Mouse (Mus musculus) liver, embryonic 14.5 days (tissue): Measurements from ENCODE around the gene Rps2. TPM values are rescaled to one million over a fixed set of nuclear protein-coding genes. Genes with fewer than 3 reads are reported as not detected.

ENCODE experiments used
- ATAC-seq: fragments of 200-750 bp; cut with Nextera tagmentation; 2 replicates; pipeline ENCODE4 v1.8.0; 2017; ENCODE audit warnings: moderate number of reproducible peaks, mild to moderate bottlenecking, moderate library complexity; ENCODE audit not compliant: insufficient read depth
- DNase-seq, 3 experiments: peaks; one replicate each; pipeline ENCODE4 v3.0.0-alpha.2; 2012 to 2013; ENCODE audit warnings: low read depth in 3 of 3, low spot score in 3 of 3
- H3K27ac ChIP-seq: fragments of 300-500 bp; sonication (generic); 2 replicates; pipeline ENCODE4 v1.5.1; 2014; ENCODE audit warnings: moderate library complexity, mild to moderate bottlenecking, control low read depth, inconsistent platforms
- H3K27me3 ChIP-seq: fragments of 300-500 bp; sonication (generic); 2 replicates; pipeline ENCODE4 v1.6.1; 2014; ENCODE audit warnings: mild to moderate bottlenecking, low read length, moderate library complexity; ENCODE audit not compliant: control insufficient read depth, insufficient read depth
- H3K36me3 ChIP-seq: fragments of 300-500 bp; sonication (generic); replicated peaks from 2 replicates; pipeline ENCODE4 v1.6.1; 2014; ENCODE audit warnings: low read depth; ENCODE audit not compliant: control insufficient read depth, insufficient read depth
- H3K4me1 ChIP-seq, 2 experiments: fragments of 200-500 bp in 1 of 2; fragments of 300-500 bp in 1 of 2; sonication (generic) in 1 of 2; replicated peaks; 2 replicates each; pipeline ENCODE4 v1.6.1; 2012 to 2014; ENCODE audit warnings: antibody characterized with exemption in 1 of 2, inconsistent platforms in 1 of 2, low read length in 1 of 2; ENCODE audit not compliant: control insufficient read depth in 2 of 2, insufficient read depth in 2 of 2
- H3K4me2 ChIP-seq: fragments of 300-500 bp; sonication (generic); 2 replicates; pipeline ENCODE4 v1.6.1; 2014; ENCODE audit warnings: low read depth, mild to moderate bottlenecking, control low read depth, moderate library complexity
- H3K4me3 ChIP-seq, 2 experiments: fragments of 200-500 bp in 1 of 2; fragments of 300-500 bp in 1 of 2; sonication (generic) in 1 of 2; 2 replicates each; pipeline ENCODE4 v1.5.1; 2012 to 2014; ENCODE audit warnings: low read depth in 2 of 2, low read length in 2 of 2, mild to moderate bottlenecking in 2 of 2, control low read depth in 1 of 2, inconsistent platforms in 1 of 2, moderate library complexity in 1 of 2; ENCODE audit not compliant: insufficient read depth in 1 of 2
- H3K9ac ChIP-seq: fragments of 300-500 bp; sonication (generic); replicated peaks from 2 replicates; pipeline ENCODE4 v1.6.1; 2014; ENCODE audit warnings: mild to moderate bottlenecking, control low read depth, moderate library complexity
- H3K9me3 ChIP-seq: fragments of 300-500 bp; sonication (generic); 2 replicates; pipeline ENCODE4 v1.6.1; 2016; ENCODE audit warnings: low read length, mixed read lengths; ENCODE audit not compliant: control insufficient read depth
- CTCF ChIP-seq: IDR thresholded peaks from 2 replicates; pipeline ENCODE4 v1.5.1; 2016; ENCODE audit warnings: antibody characterized with exemption, low read depth, control low read depth
- EP300 ChIP-seq: IDR thresholded peaks from 2 replicates; pipeline ENCODE4 v1.6.1; 2016; ENCODE audit warnings: antibody characterized with exemption, low read depth
- whole genome bisulfite sequencing: fragments of 180-500 bp; shearing (Covaris S2); extraction: QIAGEN DNeasy Blood & Tissue Kit; methylation state at CpG from one replicate; pipeline ENCODE4 v1.1.7; 2014; ENCODE audit not compliant: insufficient replicate concordance; 5-methylcytosine and 5-hydroxymethylcytosine counted together
- polyA plus RNA-seq, 2 experiments: library from polyadenylated mRNA; depleted of rRNA in 1 of 2; stranded (reverse) in 1 of 2; unstranded in 1 of 2; fragments of >200 nt; fragmentation: Nextera tagmentation in 1 of 2; extraction: Ambion mirVana in 1 of 2; gene quantifications; 2 replicates each; pipeline versions ENCODE4 v1.2.1 to v1.2.3; 2012 to 2014

Rps2 gene
- polyA plus RNA-seq, 2 experiments: 1,219 to 2,096 TPM

DNA sequence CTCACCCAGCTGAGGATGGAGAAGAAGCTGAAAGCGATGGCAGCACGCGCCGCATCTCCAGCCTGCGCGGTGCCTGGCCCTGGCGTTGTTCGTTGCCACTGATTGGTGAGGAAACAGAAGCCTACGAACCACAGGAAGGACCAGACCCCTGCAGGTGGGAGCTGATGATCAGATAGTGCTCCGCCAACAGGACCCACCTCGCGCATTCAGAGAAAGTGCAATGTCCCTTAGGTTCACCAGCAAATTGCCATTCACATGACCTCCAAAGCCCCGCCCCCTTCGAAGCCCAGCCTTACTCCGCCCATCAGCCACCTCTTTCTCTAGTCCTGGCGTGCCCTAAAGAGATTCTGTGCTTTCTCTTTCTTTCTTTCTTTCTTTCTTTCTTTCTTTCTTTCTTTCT is 31.4 kb upstream of the Rps2 start:
- Histone ChIP-seq H3K27me3 (peaks cover 41% of the 10 kb centered on the region), H3K9me3 (no peaks in the 10 kb centered on the region)

DNA sequence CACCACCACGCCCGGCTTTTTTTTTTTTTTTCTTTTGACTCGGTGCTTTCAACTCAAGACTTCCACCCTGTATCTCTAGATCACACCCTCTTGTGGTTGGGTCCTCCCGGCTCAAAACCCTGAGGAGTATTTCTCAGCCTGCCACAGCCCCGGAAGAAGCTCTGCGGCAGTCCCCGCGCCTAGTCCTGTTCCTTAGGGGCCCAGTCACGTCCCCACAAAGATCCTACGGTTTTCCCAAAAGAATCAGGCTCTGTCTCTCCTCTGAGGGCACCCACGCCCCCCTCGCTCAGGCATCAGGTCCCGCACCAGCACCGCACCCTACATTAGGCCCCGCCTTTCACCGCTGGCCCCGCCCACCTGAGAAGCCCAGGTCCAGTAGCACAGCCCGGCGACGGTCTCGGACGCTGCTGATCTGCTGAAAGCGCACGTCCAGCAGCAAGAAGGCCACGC is 30.7 kb upstream of the Rps2 start:
- Histone ChIP-seq H3K36me3 (no peaks in the 10 kb centered on the region), H3K27ac (no peak overlapping the region), H3K4me3 (peak overlapping the region; percentile 44 to 52), H3K9me3 (no peaks in the 10 kb centered on the region), H3K4me2 (peak overlapping the region; percentile 61), H3K27me3 (peaks cover 41% of the 10 kb centered on the region), H3K4me1 (peaks cover 3 to 10% of the 10 kb centered on the region in 2 experiments), H3K9ac (no peak overlapping the region)
- WGBS: under 1% methylated on average over 25 of the region's 25 CpGs
- DNase-seq (peak in 1 of 3 experiments; percentile 37), ATAC-seq (peak; percentile 67)
- no peak for TF ChIP-seq CTCF
- TF ChIP-seq EP300: no peak

More for the DNA sequence above, 31.4 kb upstream of the Rps2 start:
- Histone ChIP-seq H3K36me3 (no peaks in the 10 kb centered on the region), H3K27ac (no peak overlapping the region), H3K4me2 (peak overlapping the region; percentile 23; the same call in 1 of the 2 replicates), H3K4me3 (no peak overlapping the region), H3K9ac (no peak overlapping the region), H3K4me1 (peaks cover 3 to 10% of the 10 kb centered on the region in 2 experiments)
- ATAC-seq (peak; percentile 64; the same call in 1 of the 2 replicates), DNase-seq (peak in 1 of 3 experiments; percentile 61)
- WGBS: 37% methylated on average over 16 of the region's 16 CpGs
- no peak for TF ChIP-seq CTCF

DNA sequence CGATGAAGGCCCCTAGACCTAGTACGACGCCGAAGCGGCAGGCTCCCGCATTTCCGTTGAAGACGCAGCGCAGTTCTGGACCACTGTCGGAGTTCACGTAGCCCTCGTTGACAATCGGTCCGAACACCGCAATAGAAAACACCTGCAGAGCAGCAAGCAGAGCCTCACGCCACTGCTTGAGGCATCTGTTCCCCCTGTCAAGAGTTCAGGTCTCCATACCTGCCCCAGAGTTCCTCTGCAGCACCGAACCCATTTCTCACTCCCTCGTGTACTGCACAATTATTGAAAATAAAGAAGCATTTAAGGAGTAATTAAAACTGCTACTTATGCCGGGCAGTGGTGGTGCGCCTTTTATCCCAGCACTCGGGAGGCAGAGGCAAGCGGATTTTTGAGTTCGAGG is 30.3 kb upstream of the Rps2 start:
- no peak for DNase-seq
- no peak for ATAC-seq
- TF ChIP-seq CTCF (no peak), EP300 (no peak)
- Histone ChIP-seq H3K4me2 (peak overlapping the region; percentile 61), H3K27ac (no peak overlapping the region), H3K27me3 (peaks cover 41% of the 10 kb centered on the region), H3K4me3 (peak overlapping the region; percentile 44 to 52), H3K9ac (no peak overlapping the region), H3K9me3 (no peaks in the 10 kb centered on the region), H3K4me1 (peaks cover 3 to 10% of the 10 kb centered on the region in 2 experiments), H3K36me3 (no peaks in the 10 kb centered on the region; the same call in 1 of the 2 replicates)
- WGBS: 19% methylated on average over 23 of the region's 23 CpGs

DNA sequence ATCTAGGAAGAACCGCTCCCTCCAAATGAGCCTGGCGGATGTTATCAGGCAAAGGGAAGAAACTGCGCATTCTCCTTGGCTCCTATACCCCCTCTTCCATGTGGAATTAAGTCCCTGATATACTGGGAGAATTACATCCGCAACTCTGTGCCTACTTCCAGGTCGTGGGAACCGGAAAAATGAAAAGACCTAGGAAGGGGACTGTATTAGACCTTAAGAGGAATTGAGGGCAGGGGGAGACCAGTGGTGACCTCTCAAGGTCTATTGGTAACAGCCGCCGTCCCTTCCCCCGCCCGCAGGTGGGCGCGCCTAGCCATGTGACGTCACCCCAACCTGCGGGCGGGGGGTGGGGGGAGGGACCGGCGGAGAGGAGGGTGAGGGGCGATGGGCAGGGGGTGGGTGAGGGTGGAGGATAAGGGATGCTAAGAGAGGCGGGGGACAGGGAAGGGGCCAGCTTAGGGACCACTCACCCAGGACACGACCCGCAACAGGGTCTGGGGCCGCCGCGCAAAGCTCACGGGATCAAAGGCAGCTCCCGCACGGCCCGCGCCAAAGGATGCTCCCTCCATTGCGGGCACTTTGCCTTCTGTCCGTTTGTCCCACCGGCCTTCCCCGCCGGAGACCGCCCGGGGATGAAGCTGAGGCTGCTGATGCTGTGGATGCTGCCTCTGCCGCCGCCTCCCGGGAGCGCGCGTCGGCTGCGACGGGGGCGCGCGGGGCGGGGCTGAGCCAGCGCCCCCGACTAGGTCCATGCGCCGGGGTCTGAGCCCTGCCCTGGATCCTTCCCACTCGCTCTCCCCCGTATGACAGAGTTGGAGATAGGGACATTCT is 28.4 kb upstream of the Rps2 start, which contains the start of gene Syngr3:
Gene Syngr3 (minus strand): TSS at position 705 of the 831 bp plus-strand sequence.
- 2% methylated on average over 54 of the region's 55 CpGs for WGBS
- Histone ChIP-seq H3K27ac (no peak within 1 kb of the TSS), H3K4me2 (peak within 1 kb of the TSS; percentile 38), H3K4me1 (peaks cover 3 to 10% of the 10 kb centered on the region in 2 experiments), H3K9me3 (no peaks in the 10 kb centered on the region), H3K4me3 (peak within 1 kb of the TSS in 1 of 2 experiments; percentile 34; a peak in 2 of 4 replicates), H3K27me3 (peaks cover 41% of the 10 kb centered on the region), H3K36me3 (peaks cover 3% of the 10 kb centered on the region), H3K9ac (no peak within 1 kb of the TSS)
- TF ChIP-seq CTCF (no peak), EP300 (no peak)
- ATAC-seq (no peak), DNase-seq (no peak)

DNA sequence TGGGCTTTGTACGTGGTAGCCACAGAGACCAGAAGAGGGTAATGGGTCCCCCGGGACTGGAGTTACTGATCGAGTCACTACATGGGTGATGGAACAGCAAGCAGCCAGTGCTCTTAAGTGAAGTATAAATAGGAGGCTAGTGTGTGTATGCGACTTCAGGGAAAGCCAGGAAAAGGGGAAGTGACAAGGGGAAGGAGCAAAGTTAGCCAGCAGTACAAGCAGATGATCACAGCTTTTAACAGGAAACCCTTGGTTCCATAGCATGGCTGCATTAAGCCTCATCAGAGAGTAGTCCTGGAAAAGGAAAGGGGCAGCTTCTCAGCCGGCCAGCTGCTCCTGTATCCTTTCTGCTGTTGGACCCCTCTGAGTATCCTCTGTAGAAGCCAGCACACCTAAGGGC is 25.5 kb upstream of the Rps2 start:
- H3K27me3 ChIP-seq: peaks cover 39% of the 10 kb centered on the region
- DNase-seq (no peak), ATAC-seq (no peak)
- no peak overlapping the region for H3K4me2 ChIP-seq
- no peak overlapping the region for H3K27ac ChIP-seq
- H3K9ac ChIP-seq: no peak overlapping the region
- H3K36me3 ChIP-seq: peaks cover 3% of the 10 kb centered on the region
- no peak overlapping the region for H3K4me3 ChIP-seq
- H3K4me1 ChIP-seq: peaks cover 6 to 14% of the 10 kb centered on the region in 2 experiments
- WGBS: 50% methylated on average over 5 of the region's 5 CpGs
- H3K9me3 ChIP-seq: no peaks in the 10 kb centered on the region
- TF ChIP-seq EP300: no peak
- no peak for TF ChIP-seq CTCF
